Mouse (Mus musculus) cerebellum, adult 2 months (tissue): ENCODE results near the gene Fam72a.

Experiments
- CTCF ChIP-seq: fragments of 200-500 bp; IDR thresholded peaks from 2 replicates; pipeline ENCODE4 v1.5.1; 2011; ENCODE audit warnings: low read depth, mild to moderate bottlenecking, control low read depth, low read length, moderate library complexity, borderline replicate concordance; ENCODE audit not compliant: insufficient read depth
- POLR2A ChIP-seq: fragments of 200-500 bp; IDR thresholded peaks from 2 replicates; pipeline ENCODE4 v1.6.1; 2011; ENCODE audit warnings: low read length, control low read depth, borderline replicate concordance; ENCODE audit not compliant: insufficient read depth

DNA sequence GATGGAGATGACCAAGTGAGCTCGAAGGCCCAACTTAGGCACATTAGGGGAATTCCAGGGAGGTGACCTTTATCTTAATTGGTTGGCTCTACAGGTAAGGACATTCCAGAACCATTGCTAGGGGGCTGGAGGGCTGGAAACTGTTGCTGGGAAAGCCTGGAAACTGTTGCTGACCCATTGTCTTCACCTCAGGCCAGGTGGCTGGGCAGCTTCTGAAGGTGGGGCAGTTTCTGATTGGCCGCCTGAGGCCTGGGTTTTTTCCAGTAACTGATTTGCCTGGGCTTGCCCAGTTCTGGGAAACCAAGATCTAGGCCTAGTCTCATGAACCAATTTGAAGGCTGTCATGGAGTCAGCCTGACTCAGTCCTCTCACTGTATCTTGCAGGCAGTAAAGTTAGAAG is 34.4 kb downstream of the Fam72a start:
- TF ChIP-seq POLR2A (no peak), CTCF (no peak)
